In genomic region chr3:146683095-146683494, GRCm38 (mm10) we compare ENCODE assay signal across 22 mouse cellular contexts. TPM values are rescaled to one million over a fixed set of nuclear protein-coding genes. Genes with fewer than 3 reads are reported as not detected.
DNase-seq lines count a peak whose midpoint lies in the region; ATAC-seq and TF ChIP-seq lines count a peak whose summit lies in the region.
"Had no signal": no experiment of that assay in that cellular context is flagged by ENCODE, and none has a peak within 500 bp of the region (broad histone marks: within the 10 kb centered on the region; RNA-seq: fewer than 3 reads in every experiment).

No protein-coding gene starts in this region.

- 59% methylated on average over 2 of the region's 2 CpGs for WGBS in heart, postnatal 0 days
- WGBS in forebrain, embryonic 12.5 days = 88% methylated on average over 2 of the region's 2 CpGs

- H3K9ac ChIP-seq in heart, postnatal 0 days (replicated peaks; ENCODE audit: low read depth, low read length) = no peak overlapping the region
- no peak overlapping the region for H3K9ac ChIP-seq in forebrain, embryonic 12.5 days
- H3K9ac ChIP-seq: liver, embryonic 13.5 days; stomach, embryonic 15.5 days had no signal

- peak overlapping the region; percentile 57 for H3K4me2 ChIP-seq in heart, postnatal 0 days (ENCODE audit: low read depth, low read length)
- H3K4me2 ChIP-seq in forebrain, embryonic 12.5 days = no peak overlapping the region

- no peak for DNase-seq in gastrocnemius, adult 2 months
- DNase-seq in gastrocnemius, postnatal 25 days = no peak
- no peak for DNase-seq in heart, postnatal 0 days (ENCODE audit: low spot score)
- no peak for DNase-seq in heart, postnatal 25 days (ENCODE audit: low spot score)
- peak; percentile 27 for DNase-seq in CD4-positive helper T cell, adult 2 months (ENCODE audit: low read depth, low spot score)
- DNase-seq in induced T-regulatory cell, adult 2 months (ENCODE audit: low read depth) = peak; percentile 23
- DNase-seq in left cerebral cortex, adult 18-20 months (ENCODE audit: low spot score in 2 of 2) = no peak
- DNase-seq: cerebellum, adult 11-12 months; liver, embryonic 13.5 days; spleen, adult 18-20 months had no signal

- peak overlapping the region; percentile 85; the same call in 1 of the 2 replicates for H3K27ac ChIP-seq in gastrocnemius, adult 2 months
- H3K27ac ChIP-seq in heart, postnatal 0 days (ENCODE audit: low read depth) = peak overlapping the region; percentile 73; the same call in 1 of the 2 replicates
- H3K27ac ChIP-seq in forebrain, embryonic 12.5 days = no peak overlapping the region
- H3K27ac ChIP-seq: liver, embryonic 13.5 days had no signal

- peaks cover 22% of the 10 kb centered on the region for H3K4me1 ChIP-seq in heart, postnatal 0 days (ENCODE audit: control insufficient read depth, insufficient read depth)
- peaks cover 17% of the 10 kb centered on the region for H3K4me1 ChIP-seq in forebrain, embryonic 12.5 days

- no peaks in the 10 kb centered on the region for H3K27me3 ChIP-seq in heart, postnatal 0 days (ENCODE audit: control insufficient read depth, insufficient read depth, low read length)
- peaks cover 18% of the 10 kb centered on the region for H3K27me3 ChIP-seq in forebrain, embryonic 12.5 days
- H3K27me3 ChIP-seq: stomach, embryonic 15.5 days had no signal

- no peaks in the 10 kb centered on the region for H3K36me3 ChIP-seq in heart, postnatal 0 days (replicated peaks; ENCODE audit: control insufficient read depth, insufficient read depth, low read length)
- H3K36me3 ChIP-seq in forebrain, embryonic 12.5 days (replicated peaks) = no peaks in the 10 kb centered on the region
- H3K36me3 ChIP-seq: liver, embryonic 13.5 days; midbrain, embryonic 10.5 days; stomach, embryonic 15.5 days had no signal

- no peak for TF ChIP-seq EP300 in heart, postnatal 0 days (IDR thresholded peaks at IDR 0.05; ENCODE audit: low read depth)

- peak overlapping the region; percentile 73 for H3K4me3 ChIP-seq in gastrocnemius, adult 2 months
- H3K4me3 ChIP-seq in heart, postnatal 0 days (ENCODE audit: low read depth, low read length) = no peak overlapping the region
- H3K4me3 ChIP-seq in forebrain, embryonic 12.5 days (replicated peaks) = no peak overlapping the region
- H3K4me3 ChIP-seq: liver, embryonic 13.5 days; midbrain, embryonic 10.5 days had no signal

- no peak for TF ChIP-seq CTCF in gastrocnemius, adult 2 months (IDR thresholded peaks at IDR 0.05)
- TF ChIP-seq CTCF in heart, postnatal 0 days (IDR thresholded peaks at IDR 0.05; ENCODE audit: low read depth) = no peak

- no peak for ATAC-seq in heart, postnatal 0 days (ENCODE audit: insufficient read depth, low read depth)
- no peak for ATAC-seq in forebrain, embryonic 12.5 days (ENCODE audit: low FRiP score)

- intact Hi-C loops in gastrocnemius, adult 2 months (cut with DNase I) = no loop called here
- intact Hi-C loops in heart, postnatal 25 days (cut with DNase I) = no loop called here

- H3K9me3 ChIP-seq in heart, postnatal 0 days (replicated peaks; ENCODE audit: control insufficient read depth, low read length) = no peaks in the 10 kb centered on the region
- no peaks in the 10 kb centered on the region for H3K9me3 ChIP-seq in forebrain, embryonic 12.5 days
- H3K9me3 ChIP-seq: forebrain, embryonic 13.5 days; liver, embryonic 13.5 days; midbrain, embryonic 10.5 days; stomach, embryonic 15.5 days had no signal

RNA-seq across cellular contexts. Expression of gene Samd13, which starts 2.3 kb away (rescaled TPM):
- total RNA-seq in gastrocnemius, adult 2 months (2021) = 1 to 10 TPM in 1 of 2 experiments, under 1 TPM in 1; 0.59 to 2.2 TPM
- total RNA-seq in gastrocnemius, postnatal 25 days (2021) = under 1 TPM; 0.32 to 0.74 TPM
- 0.42 and 3.6 TPM in 2 replicates for total RNA-seq in heart, postnatal 0 days (2014; rRNA removed; ENCODE audit: low replicate concordance)
- 1.8 and 2.8 TPM in 2 replicates for polyA plus RNA-seq in heart, postnatal 0 days (2015; fragmentation: Nextera tagmentation; extraction: Ambion mirVana)
- 1 to 10 TPM; 2.5 to 2.9 TPM for total RNA-seq in heart, postnatal 25 days (2021)
- polyA plus RNA-seq in forebrain, embryonic 12.5 days (2016; fragmentation: Nextera tagmentation; extraction: Ambion mirVana) = 0.91 and 1.1 TPM in 2 replicates
- total RNA-seq in left cerebral cortex, adult 18-20 months (2021) = under 1 TPM; 0.23 to 0.59 TPM
- total RNA-seq: layer of hippocampus, adult 18-20 months; neutrophil, adult 5-6 weeks had no signal
- polyA plus RNA-seq: adrenal gland, adult 2 months; brain, embryonic 14.5 days had no signal

RNA-seq across cellular contexts. Expression of gene 4930503B20Rik, which starts 32.0 kb away (rescaled TPM):
- total RNA-seq in gastrocnemius, adult 2 months (2021) = not detected
- not detected for total RNA-seq in gastrocnemius, postnatal 25 days (2021)
- not detected in 2 replicates for total RNA-seq in heart, postnatal 0 days (2014; rRNA removed; ENCODE audit: low replicate concordance)
- polyA plus RNA-seq in heart, postnatal 0 days (2015; fragmentation: Nextera tagmentation; extraction: Ambion mirVana) = 0.22 TPM in 1 of 2 replicates, not detected in the other
- total RNA-seq in heart, postnatal 25 days (2021) = not detected
- not detected in 2 replicates for polyA plus RNA-seq in forebrain, embryonic 12.5 days (2016; fragmentation: Nextera tagmentation; extraction: Ambion mirVana)
- not detected for total RNA-seq in left cerebral cortex, adult 18-20 months (2021)
- total RNA-seq: adrenal gland, adult 2 months; ES-E14; hematopoietic stem cell, adult 5-6 weeks; layer of hippocampus, adult 18-20 months; left cerebral cortex, adult 8-10 months had no signal
- polyA plus RNA-seq: adrenal gland, adult 2 months; forebrain, embryonic 13.5 days; kidney, embryonic 14.5 days; liver, embryonic 13.5 days; midbrain, embryonic 10.5 days; stomach, embryonic 15.5 days had no signal

Comparison
In these comparisons a context has a peak if more than half of its experiments do, and no peak if none do; other contexts are left out.
1. DNase-seq: peak in CD4-positive helper T cell, adult 2 months (single experiment) and induced T-regulatory cell, adult 2 months (single experiment); none in gastrocnemius, adult 2 months (single experiment), gastrocnemius, postnatal 25 days (single experiment), heart, postnatal 0 days (single experiment), heart, postnatal 25 days (single experiment) and left cerebral cortex, adult 18-20 months (0 of 2).